Mouse (Mus musculus) myocyte (in vitro differentiated cells): ENCODE measurements at regions not wholly inside any gene's neighbourhood (a gene's known extent, or its start where the extent isn't known, plus 50 kb on each side); places are given as distances from the start of the nearest gene placed in this dataset.

Source experiments
- CEBPB ChIP-seq: IDR thresholded peaks from 2 replicates; pipeline ENCODE4 v1.6.1; 2011; ENCODE audit warnings: mild to moderate bottlenecking, moderate library complexity; ENCODE audit not compliant: poor library complexity, insufficient read depth, severe bottlenecking
- E2F4 ChIP-seq: IDR thresholded peaks from one replicate; pipeline ENCODE4 v1.6.1; 2011; ENCODE audit warnings: mild to moderate bottlenecking, control low read depth, moderate library complexity; ENCODE audit not compliant: insufficient read depth
- MAX ChIP-seq: IDR thresholded peaks from one replicate; pipeline ENCODE4 v1.6.1; 2011; ENCODE audit warnings: low read depth, mild to moderate bottlenecking, control low read depth
- MYOD1 ChIP-seq, 3 experiments: IDR thresholded peaks; one replicate each; pipeline ENCODE4 v1.6.1; 2011; ENCODE audit warnings: control low read depth in 2 of 3, low read depth in 2 of 3, mild to moderate bottlenecking in 2 of 3, moderate library complexity in 1 of 3; ENCODE audit not compliant: insufficient read length in 2 of 3, control insufficient read depth in 1 of 3
- MYOG ChIP-seq, 3 experiments: IDR thresholded peaks; one replicate each; pipeline ENCODE4 v1.6.1; 2011; ENCODE audit warnings: control low read depth in 2 of 3, low read depth in 2 of 3, mild to moderate bottlenecking in 2 of 3; ENCODE audit not compliant: insufficient read length in 2 of 3, control insufficient read depth in 1 of 3, insufficient read depth in 1 of 3
- POLR2A ChIP-seq: IDR thresholded peaks from one replicate; pipeline ENCODE4 v1.6.1; 2011; ENCODE audit warnings: low read depth, mild to moderate bottlenecking, control low read depth, moderate library complexity; ENCODE audit not compliant: insufficient read length
- POLR2AphosphoS2 ChIP-seq: IDR thresholded peaks from one replicate; pipeline ENCODE4 v1.6.1; 2011; ENCODE audit warnings: low read depth, control low read depth; ENCODE audit not compliant: insufficient read length
- REST ChIP-seq: IDR thresholded peaks from one replicate; pipeline ENCODE4 v1.6.1; 2011; ENCODE audit warnings: mild to moderate bottlenecking, control low read depth, moderate library complexity; ENCODE audit not compliant: insufficient read depth, insufficient read length
- SRF ChIP-seq: IDR thresholded peaks from one replicate; pipeline ENCODE4 v1.6.1; 2011; ENCODE audit warnings: low read depth; ENCODE audit not compliant: control insufficient read depth, insufficient read length
- TCF12 ChIP-seq: IDR thresholded peaks from one replicate; pipeline ENCODE4 v1.6.1; 2011; ENCODE audit warnings: mild to moderate bottlenecking, control low read depth; ENCODE audit not compliant: poor library complexity, insufficient read depth, severe bottlenecking
- TCF3 ChIP-seq: IDR thresholded peaks from one replicate; pipeline ENCODE4 v1.6.1; 2011; ENCODE audit warnings: low read depth, control low read depth; ENCODE audit not compliant: insufficient read length
- USF1 ChIP-seq: IDR thresholded peaks from one replicate; pipeline ENCODE4 v1.6.1; 2011; ENCODE audit warnings: low read depth, mild to moderate bottlenecking, control low read depth, moderate library complexity

DNA sequence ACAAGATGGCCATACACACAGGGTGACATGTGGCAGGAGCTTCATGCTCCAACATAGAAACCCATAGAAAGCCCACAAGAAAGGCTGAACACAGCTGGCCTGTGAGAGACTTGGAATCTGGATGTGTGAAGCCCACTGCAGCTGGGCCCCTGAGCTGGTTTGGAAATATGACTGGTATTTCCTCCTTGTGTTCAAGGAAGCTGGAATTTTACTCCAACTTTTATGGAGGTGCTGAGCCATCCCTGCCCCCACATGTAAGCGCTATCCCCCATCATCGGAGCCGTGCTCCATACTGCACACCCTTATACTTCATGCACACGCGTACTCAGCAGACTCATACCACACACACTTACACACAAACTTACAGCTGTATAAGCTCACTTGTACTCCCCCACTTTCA is 87.7 kb upstream of the Agap1 start:
- TF ChIP-seq E2F4 = no peak
- no peak for TF ChIP-seq CEBPB
- TF ChIP-seq POLR2A = no peak
- TF ChIP-seq MYOD1 (IDR thresholded peaks at IDR 0.05; ENCODE audit: control insufficient read depth in 1 of 3, insufficient read length in 2 of 3, low read depth in 2 of 3) = no peak
- no peak for TF ChIP-seq POLR2AphosphoS2
- TF ChIP-seq MAX = no peak
- TF ChIP-seq USF1 = no peak
- TF ChIP-seq MYOG (IDR thresholded peaks at IDR 0.05; ENCODE audit: control insufficient read depth in 1 of 3, insufficient read depth in 1 of 3, insufficient read length in 2 of 3, low read depth in 2 of 3) = no peak
- TF ChIP-seq SRF = no peak
- TF ChIP-seq TCF12 = no peak
- no peak for TF ChIP-seq REST
- no peak for TF ChIP-seq TCF3
